Mouse (Mus musculus): ENCODE measurements around the gene Grem1. TPM values are rescaled to one million over a fixed set of nuclear protein-coding genes. Genes with fewer than 3 reads are reported as not detected.

Gene Grem1
- total and polyA plus RNA-seq, 3 experiments: not detected

DNA sequence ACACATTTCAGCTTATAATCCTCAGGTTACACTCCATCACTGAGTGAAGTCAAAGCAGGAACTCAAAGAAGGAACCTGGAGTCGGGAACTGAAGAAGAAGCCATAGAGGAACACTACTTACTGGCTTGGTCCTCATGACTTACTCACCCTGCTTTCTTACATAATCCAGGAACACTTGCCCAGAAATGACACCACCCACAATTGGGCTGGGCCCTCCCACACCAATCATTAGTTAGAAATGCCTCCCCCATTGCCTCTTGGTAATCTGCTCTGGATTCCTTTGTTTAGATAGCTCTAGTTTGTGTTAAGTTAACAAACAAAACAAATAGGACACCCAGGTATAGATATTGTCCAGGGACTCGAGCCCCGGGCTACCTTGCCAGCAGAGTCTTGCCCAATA, 29.9 kb downstream of the Grem1 start:
- H3K4me3 ChIP-seq (replicated peaks in 1 of 3; ENCODE audit: low read depth in 2 of 3, low read length in 2 of 3, poor library complexity in 1 of 3): no peak overlapping the region
- TF ChIP-seq ETS1 (conservative IDR thresholded peaks at IDR 0.05; ENCODE audit: low read depth, low read length) (no peak), CHD1 (IDR thresholded peaks at IDR 0.05; ENCODE audit: low read depth, low read length) (no peak), SMC3 (IDR thresholded peaks at IDR 0.05; ENCODE audit: low read depth, low read length) (no peak), MAFK (IDR thresholded peaks at IDR 0.05; ENCODE audit: insufficient replicate concordance, low read length) (no peak), HCFC1 (IDR thresholded peaks at IDR 0.05; ENCODE audit: low read depth, low read length) (no peak), JUND (conservative IDR thresholded peaks at IDR 0.05; ENCODE audit: low read depth, low read length) (no peak), MEF2A (IDR thresholded peaks at IDR 0.05; ENCODE audit: borderline replicate concordance, low read depth, low read length) (no peak), ELF1 (IDR thresholded peaks at IDR 0.05; ENCODE audit: low read depth, low read length) (no peak), CTCF (conservative IDR thresholded peaks at IDR 0.05 in 1 of 2, IDR thresholded peaks at IDR 0.05 in 1 of 2; ENCODE audit: low read depth in 2 of 2, low read length in 2 of 2) (no peak), CHD2 (IDR thresholded peaks at IDR 0.05; ENCODE audit: low read length) (no peak), NELFE (IDR thresholded peaks at IDR 0.05; ENCODE audit: low read depth, low read length) (no peak)
- no peaks in the 10 kb centered on the region for H3K36me3 ChIP-seq (replicated peaks in 1 of 2; ENCODE audit: control insufficient read depth in 1 of 2, insufficient read depth in 1 of 2, low read length in 1 of 2)
- dilution Hi-C loops (cut with MboI; ENCODE audit: extremely low pct_ligation_motif_present, extremely low pct_unique_long_range_greater_than_20kb, low sequenced_read_pairs): no loop called here
- no peak overlapping the region for H3K4me2 ChIP-seq (ENCODE audit: insufficient read depth, low read depth, poor library complexity, severe bottlenecking)
- DNase-seq (ENCODE audit: extremely low read depth): no peak
- no peaks in the 10 kb centered on the region for H3K27me3 ChIP-seq (replicated peaks)
- H3K79me2 ChIP-seq (replicated peaks; ENCODE audit: control insufficient read depth, extremely low read depth, insufficient read depth, poor library complexity, severe bottlenecking): no peaks in the 10 kb centered on the region
- in situ Hi-C loops (cut with MboI; ENCODE audit: low pct_ligation_motif_present, low pct_unique_long_range_greater_than_20kb, low sequenced_read_pairs): no loop called here
- no peak overlapping the region for H3K27ac ChIP-seq (ENCODE audit: insufficient read depth, low read depth)
- no peak overlapping the region for H3K9ac ChIP-seq (ENCODE audit: insufficient read depth, low read depth)
- H3K4me1 ChIP-seq (ENCODE audit: control insufficient read depth in 1 of 2, insufficient read depth in 2 of 2): no peaks in the 10 kb centered on the region
- no peaks in the 10 kb centered on the region for H3K9me3 ChIP-seq (replicated peaks; ENCODE audit: low read length)

DNA sequence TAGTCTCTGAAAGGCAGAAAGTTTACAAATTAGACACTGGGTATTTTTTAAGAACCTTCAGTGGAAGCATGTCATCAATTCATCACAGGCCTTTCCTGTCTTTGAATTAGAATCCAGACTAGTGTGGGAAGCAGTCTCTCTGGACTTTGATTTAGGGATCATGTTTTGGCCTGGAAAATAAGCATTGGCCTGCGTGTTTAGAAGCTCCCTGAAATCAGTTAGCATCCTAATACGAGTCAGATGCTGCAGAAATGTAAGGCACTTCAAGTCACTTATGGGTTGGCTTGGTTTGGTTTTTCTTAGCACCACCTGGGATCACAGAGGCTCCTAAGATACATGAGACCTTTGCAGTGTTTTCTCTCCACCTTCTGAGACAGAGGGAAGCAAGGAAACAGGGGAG, 43.6 kb downstream of the Grem1 start:
- TF ChIP-seq CHD1 (IDR thresholded peaks at IDR 0.05; ENCODE audit: low read depth, low read length): no peak
- no peak for TF ChIP-seq RCOR1 (conservative IDR thresholded peaks at IDR 0.05; ENCODE audit: low read depth, low read length)
- no peak for TF ChIP-seq ELF1 (IDR thresholded peaks at IDR 0.05; ENCODE audit: low read depth, low read length)
- TF ChIP-seq MEF2A (IDR thresholded peaks at IDR 0.05; ENCODE audit: borderline replicate concordance, low read depth, low read length): no peak
- TF ChIP-seq HCFC1 (IDR thresholded peaks at IDR 0.05; ENCODE audit: low read depth, low read length): no peak
- TF ChIP-seq POLR2AphosphoS2 (IDR thresholded peaks at IDR 0.05; ENCODE audit: low read depth, low read length): no peak
- no peak for TF ChIP-seq EP300 (IDR thresholded peaks at IDR 0.05; ENCODE audit: low read length)
- no peak for TF ChIP-seq E2F4 (IDR thresholded peaks at IDR 0.05; ENCODE audit: insufficient replicate concordance, low read depth, low read length)
- TF ChIP-seq RAD21 (IDR thresholded peaks at IDR 0.05; ENCODE audit: low read depth, low read length): no peak
- no peak for TF ChIP-seq SMC3 (IDR thresholded peaks at IDR 0.05; ENCODE audit: low read depth, low read length)
- no peak for TF ChIP-seq MXI1 (IDR thresholded peaks at IDR 0.05; ENCODE audit: low read depth, low read length)
- in situ Hi-C loops (cut with MboI; ENCODE audit: low pct_ligation_motif_present, low pct_unique_long_range_greater_than_20kb, low sequenced_read_pairs): no loop called here
- Histone ChIP-seq H3K36me3 (replicated peaks in 1 of 2; ENCODE audit: control insufficient read depth in 1 of 2, insufficient read depth in 1 of 2, low read length in 1 of 2) (no peaks in the 10 kb centered on the region), H3K9me3 (replicated peaks; ENCODE audit: low read length) (no peaks in the 10 kb centered on the region), H3K9ac (ENCODE audit: insufficient read depth, low read depth) (no peak overlapping the region), H3K4me1 (ENCODE audit: control insufficient read depth in 1 of 2, insufficient read depth in 2 of 2) (no peaks in the 10 kb centered on the region), H3K4me2 (ENCODE audit: insufficient read depth, low read depth, poor library complexity, severe bottlenecking) (no peak overlapping the region), H3K27ac (ENCODE audit: insufficient read depth, low read depth) (no peak overlapping the region), H3K27me3 (replicated peaks) (no peaks in the 10 kb centered on the region), H3K79me2 (replicated peaks; ENCODE audit: control insufficient read depth, extremely low read depth, insufficient read depth, poor library complexity, severe bottlenecking) (no peaks in the 10 kb centered on the region), H3K4me3 (replicated peaks in 1 of 3; ENCODE audit: low read depth in 2 of 3, low read length in 2 of 3, poor library complexity in 1 of 3) (no peak overlapping the region)
- DNase-seq (ENCODE audit: extremely low read depth): no peak
- dilution Hi-C loops (cut with MboI; ENCODE audit: extremely low pct_ligation_motif_present, extremely low pct_unique_long_range_greater_than_20kb, low sequenced_read_pairs): no loop called here
